Mouse (Mus musculus) MEL-GATA-1-ER (cell line): ENCODE data around the gene Hoxa11.
A peak's percentile ranks its signal among the peaks of the same experiment; 100 is the strongest.

ENCODE experiments used
- DNase-seq: peaks from one replicate; pipeline ENCODE4 v3.0.0-alpha.2; 2012; ENCODE audit warnings: low read depth; ENCODE audit errors: extremely low read depth

Gene Hoxa11

DNA sequence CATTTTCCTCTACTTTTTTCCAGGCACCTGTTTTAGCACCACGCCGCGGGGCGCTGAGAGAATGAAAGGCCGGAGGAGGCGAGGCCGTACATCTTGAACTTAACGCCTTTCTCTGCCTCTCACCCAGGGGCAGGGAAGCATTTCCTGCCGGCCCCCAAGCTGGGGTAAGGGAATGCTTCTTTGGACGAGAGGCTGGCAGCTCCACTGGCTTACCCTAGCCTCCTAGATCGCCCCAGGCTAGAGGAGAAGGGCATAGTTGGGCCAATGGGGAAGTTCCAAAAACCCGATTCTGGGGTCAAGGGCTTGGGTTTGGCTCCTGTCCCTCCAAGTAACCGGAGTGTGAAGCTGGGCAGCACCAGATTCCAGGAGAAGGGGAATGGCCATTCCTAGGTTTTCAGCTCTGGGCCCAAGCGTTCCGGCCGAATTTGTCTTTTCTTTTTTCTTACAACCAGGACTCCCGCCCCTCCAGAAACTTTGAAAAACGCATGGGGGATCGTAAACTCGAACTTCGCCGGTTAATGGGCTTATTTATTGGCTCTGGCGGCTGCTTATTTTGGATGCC lies 12.5 kb downstream of the Hoxa11 start:
- no peak for DNase-seq

GRCm38 (mm10) chr6:52232568-52232965 lies 13.0 kb downstream of the Hoxa11 start:
- no peak for DNase-seq

GRCm38 (mm10) chr6:52231885-52232567 lies 13.6 kb downstream of the Hoxa11 start:
- DNase-seq = no peak

DNA sequence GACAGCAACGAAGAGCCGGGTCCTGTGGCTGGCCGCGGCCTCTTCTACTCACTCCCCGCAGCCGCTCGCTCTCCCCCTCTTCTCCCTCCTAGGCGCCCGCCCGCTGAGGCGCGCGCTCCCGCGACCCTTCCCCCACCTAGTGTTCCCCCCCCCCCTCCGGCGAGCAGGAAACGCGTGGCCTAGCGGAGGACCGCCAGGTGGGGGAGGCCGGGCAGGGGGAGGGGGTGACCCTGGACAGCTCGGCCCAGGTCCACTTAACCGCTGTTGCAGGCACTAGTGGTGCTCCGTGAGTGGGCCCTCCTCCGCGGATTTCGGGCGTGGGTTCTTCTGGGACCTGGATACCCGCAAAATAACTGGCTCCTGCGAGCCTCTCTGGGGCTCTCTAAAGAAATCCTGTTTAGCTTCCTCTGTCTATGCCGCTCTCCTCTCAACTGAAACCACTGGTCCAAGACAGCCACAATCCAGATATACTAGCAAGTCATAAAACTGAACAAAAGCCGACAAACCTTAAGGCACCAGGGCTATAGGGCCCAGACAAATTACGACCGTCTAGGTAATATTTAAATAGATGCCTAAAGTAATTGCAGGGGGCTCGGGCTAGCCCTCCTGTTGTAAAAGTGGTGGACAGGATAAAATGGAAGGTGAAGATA lies 15.0 kb downstream of the Hoxa11 start, which contains the start of gene Hoxa9:
Hoxa9 (minus strand) TSS at position 574 of the 650 bp plus-strand sequence.
- no peak for DNase-seq

- no peak for DNase-seq
These were observed 15.8 kb downstream of the Hoxa11 start for GRCm38 (mm10) chr6:52229558-52230416.

GRCm38 (mm10) chr6:52228475-52229465 lies 16.8 kb downstream of the Hoxa11 start:
- no peak for DNase-seq

- no peak for DNase-seq
These were observed 18.0 kb downstream of the Hoxa11 start for GRCm38 (mm10) chr6:52227470-52228222.

GRCm38 (mm10) chr6:52226569-52227257 lies 18.9 kb downstream of the Hoxa11 start:
- DNase-seq = no peak

DNA sequence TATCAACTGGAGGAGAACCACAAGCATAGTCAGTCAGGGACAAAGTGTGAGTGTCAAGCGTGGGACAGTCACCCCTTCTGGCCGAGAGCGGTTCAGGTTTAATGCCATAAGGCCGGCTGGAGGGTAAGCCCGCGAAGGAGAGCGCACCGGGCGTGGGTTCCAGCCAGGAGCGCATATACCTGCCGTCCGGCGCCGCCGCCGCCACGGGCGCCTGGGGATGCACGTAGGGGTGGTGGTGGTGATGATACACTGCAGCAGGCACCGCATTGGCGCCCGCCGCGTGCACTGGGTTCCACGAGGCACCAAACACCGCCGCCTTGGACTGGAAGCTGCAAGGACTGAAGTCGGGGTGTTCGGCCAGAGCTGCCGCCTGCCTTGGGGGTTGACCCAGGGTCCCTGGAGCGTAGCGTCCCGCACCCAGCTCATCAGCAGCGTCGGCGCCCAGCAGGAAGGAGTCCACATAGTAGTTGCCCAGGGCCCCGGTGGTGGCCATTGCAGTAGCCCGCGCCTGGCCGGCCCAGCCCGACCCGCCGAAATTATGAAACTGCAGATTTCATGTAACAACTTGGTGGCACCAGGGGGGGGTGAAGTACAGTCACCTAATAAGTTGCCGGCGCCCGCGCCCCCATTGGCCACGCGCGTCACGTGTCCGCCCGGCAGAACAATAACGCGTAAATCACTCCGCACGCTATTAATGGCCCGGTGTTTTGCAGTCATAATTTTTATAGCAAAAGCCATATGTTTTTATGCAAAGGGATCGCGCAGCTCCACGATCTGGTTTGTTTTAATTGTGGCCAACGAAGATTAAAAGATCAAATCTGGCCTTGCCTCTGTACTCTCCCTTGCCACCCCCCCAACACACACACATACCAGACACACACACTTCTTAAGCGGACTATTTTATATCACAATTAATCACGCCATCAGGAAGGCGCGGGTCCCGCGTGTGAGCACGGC lies 19.7 kb downstream of the Hoxa11 start:
- DNase-seq = no peak

DNA sequence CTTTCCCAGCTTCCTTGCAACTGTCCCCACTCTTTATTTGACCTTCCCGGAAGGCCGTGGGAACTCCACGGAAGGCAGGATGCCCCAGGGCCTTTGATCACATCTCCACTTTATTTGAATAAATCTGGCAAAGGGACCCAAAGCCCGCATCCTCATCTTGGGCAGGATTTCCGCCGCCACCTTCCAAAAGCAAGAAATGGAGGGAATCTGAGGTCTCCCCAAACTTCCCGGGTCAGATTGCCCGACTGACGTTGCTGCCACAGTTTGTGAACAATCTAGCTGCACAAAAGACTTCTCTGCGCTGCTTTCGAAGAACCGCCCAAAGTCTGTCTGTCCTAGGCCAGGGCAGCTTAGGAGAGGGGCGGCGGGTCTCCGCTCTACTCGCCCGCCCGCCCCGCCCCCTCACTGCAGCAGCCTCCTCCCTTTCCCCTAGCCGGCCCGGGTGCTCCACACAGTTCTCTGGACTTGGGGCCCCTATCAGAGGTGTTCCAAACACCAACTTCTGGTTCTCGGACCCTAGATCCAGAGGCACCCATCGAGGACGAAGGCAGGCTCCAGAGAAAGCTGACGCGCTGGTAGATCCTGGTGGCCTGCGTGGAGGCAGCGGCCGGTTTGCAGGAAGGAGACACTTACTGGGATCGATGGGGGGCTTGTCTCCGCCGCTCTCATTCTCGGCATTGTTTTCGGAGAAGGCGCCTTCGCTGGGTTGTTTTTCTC lies 20.6 kb downstream of the Hoxa11 start:
- DNase-seq = no peak

DNA sequence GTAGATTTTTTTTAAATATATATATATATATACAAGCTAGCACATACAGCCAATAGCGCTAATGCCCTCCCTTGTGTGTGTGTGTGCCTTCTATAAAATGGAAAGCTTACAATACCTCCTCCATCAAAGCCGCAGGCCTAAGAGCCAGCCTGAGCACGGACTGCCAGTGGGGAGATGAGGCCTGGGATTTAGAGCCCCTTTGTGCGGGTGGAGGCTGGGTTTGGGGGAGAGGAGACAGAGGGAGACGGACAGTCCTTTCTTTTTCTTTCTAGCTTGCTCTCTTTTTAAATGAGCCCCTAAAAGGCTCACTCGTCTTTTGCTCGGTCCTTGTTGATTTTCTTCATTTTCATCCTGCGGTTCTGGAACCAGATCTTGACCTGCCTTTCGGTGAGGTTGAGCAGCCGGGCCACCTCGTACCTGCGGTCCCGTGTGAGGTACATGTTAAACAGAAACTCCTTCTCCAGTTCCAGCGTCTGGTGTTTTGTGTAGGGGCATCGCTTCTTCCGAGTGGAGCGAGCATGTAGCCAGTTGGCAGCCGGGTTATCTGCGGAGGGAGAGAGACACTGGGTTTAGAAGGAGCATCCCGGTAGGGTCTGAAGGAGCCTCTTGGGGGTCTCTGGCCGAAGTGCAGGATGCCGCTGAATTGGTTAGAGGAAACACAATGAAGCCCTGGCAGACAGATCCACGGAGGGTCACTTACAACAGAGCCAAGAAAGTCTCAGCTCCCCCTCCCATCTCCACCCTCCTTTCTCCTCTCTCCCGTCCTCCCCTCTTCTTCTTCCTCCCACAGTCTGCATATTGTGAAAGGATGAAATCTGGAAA lies 21.5 kb downstream of the Hoxa11 start:
- DNase-seq = no peak

DNA sequence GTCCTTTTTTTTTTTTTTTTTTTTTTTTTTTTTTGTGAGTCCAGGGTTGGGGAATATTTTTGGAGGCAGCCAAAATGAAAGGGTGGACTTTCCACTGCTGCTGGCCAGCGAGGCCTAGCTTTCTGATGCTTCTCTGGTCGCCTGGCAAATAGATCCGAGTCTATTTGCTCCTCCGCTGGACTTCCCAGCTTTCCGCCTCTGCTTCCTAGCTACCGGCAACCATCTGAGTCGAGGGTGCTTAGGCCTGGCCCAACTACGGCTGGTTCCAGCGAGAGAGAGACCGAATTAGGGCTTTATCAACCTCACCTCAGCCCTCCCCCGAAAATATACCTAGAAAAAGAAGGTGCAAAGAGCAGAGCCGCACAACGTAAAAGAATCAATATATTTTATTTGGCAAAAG lies 22.9 kb downstream of the Hoxa11 start:
- no peak for DNase-seq

- DNase-seq = no peak
These were observed 23.5 kb downstream of the Hoxa11 start for GRCm38 (mm10) chr6:52221993-52222685.

- peak; percentile 53 for DNase-seq
These were observed 24.1 kb downstream of the Hoxa11 start, which contains the start of gene Hoxa7 for GRCm38 (mm10) chr6:52221337-52221992. TSS of gene Hoxa7 (minus strand) at chr6:52221854.

- DNase-seq = peak; percentile 10
These were observed 24.7 kb downstream of the Hoxa11 start for GRCm38 (mm10) chr6:52220865-52221310.
